Mouse (Mus musculus) neural tube, embryonic 11.5 days (tissue): ENCODE measurements around the gene Palm. TPM values are rescaled to one million over a fixed set of nuclear protein-coding genes. Genes with fewer than 3 reads are reported as not detected.

Experiments
- ATAC-seq: fragments of 200-750 bp; cut with Nextera tagmentation; 2 replicates; pipeline ENCODE4 v1.8.0; 2017; ENCODE audit warnings: moderate number of reproducible peaks, mild to moderate bottlenecking, moderate TSS enrichment, moderate library complexity; ENCODE audit not compliant: insufficient read depth, low FRiP score, low TSS enrichment
- DNase-seq: peaks from one replicate; pipeline ENCODE4 v3.0.0-alpha.2; 2015; ENCODE audit warnings: low spot score
- H3K27ac ChIP-seq: fragments of 300-500 bp; sonication (generic); 2 replicates; pipeline ENCODE4 v1.5.1; 2014; ENCODE audit warnings: low read depth, mild to moderate bottlenecking, low read length
- H3K27me3 ChIP-seq: fragments of 300-500 bp; sonication (generic); 2 replicates; pipeline ENCODE4 v1.6.1; 2014; ENCODE audit warnings: mild to moderate bottlenecking, low read length, mixed read lengths; ENCODE audit not compliant: control insufficient read depth, insufficient read depth
- H3K36me3 ChIP-seq: fragments of 300-500 bp; sonication (generic); 2 replicates; pipeline ENCODE4 v1.6.1; 2014; ENCODE audit warnings: mild to moderate bottlenecking, low read length, moderate library complexity, mixed read lengths; ENCODE audit not compliant: control insufficient read depth, insufficient read depth
- H3K4me1 ChIP-seq: fragments of 300-500 bp; sonication (generic); 2 replicates; pipeline ENCODE4 v1.6.1; 2014; ENCODE audit warnings: low read length, mixed read lengths; ENCODE audit not compliant: control insufficient read depth, insufficient read depth
- H3K4me2 ChIP-seq: fragments of 300-500 bp; sonication (generic); 2 replicates; pipeline ENCODE4 v1.6.1; 2014; ENCODE audit warnings: low read depth, mild to moderate bottlenecking, moderate library complexity
- H3K4me3 ChIP-seq: fragments of 300-500 bp; sonication (generic); 2 replicates; pipeline ENCODE4 v1.5.1; 2014; ENCODE audit warnings: low read depth, low read length
- H3K9ac ChIP-seq: fragments of 300-500 bp; sonication (generic); 2 replicates; pipeline ENCODE4 v1.6.1; 2014; ENCODE audit warnings: mild to moderate bottlenecking, low read length
- H3K9me3 ChIP-seq: fragments of 300-500 bp; sonication (generic); 2 replicates; pipeline ENCODE4 v1.6.1; 2016; ENCODE audit warnings: low read length; ENCODE audit not compliant: control insufficient read depth
- WGBS: fragments of 180-500 bp; shearing (Covaris S2); extraction: QIAGEN DNeasy Blood & Tissue Kit; methylation state at CpG from one replicate; pipeline ENCODE4 v1.1.7; 2014; 5-methylcytosine and 5-hydroxymethylcytosine counted together
- polyA plus RNA-seq: library from polyadenylated mRNA; unstranded; fragments of >200 nt; fragmentation: Nextera tagmentation; extraction: Ambion mirVana; gene quantifications from 2 replicates; pipeline ENCODE4 v1.2.1, GENCODE M21; 2014

Palm gene
- polyA plus RNA-seq, 1 experiment from 2014 or later, result 155 TPM

GRCm38 (mm10) chr10:79778006-79778405 lies 15.4 kb upstream of the Palm start:
- peaks cover 3% of the 10 kb centered on the region; the same call in 1 of the 2 replicates for H3K4me1 ChIP-seq
- no peak overlapping the region for H3K4me2 ChIP-seq
- 0 out of 2 replicates have a peak overlapping the region, but pooled peaks have one; percentile 0 for H3K4me3 ChIP-seq
- ATAC-seq (no peak), DNase-seq (no peak)
- 16% methylated on average over 15 of the region's 15 CpGs for WGBS
- peaks cover 34% of the 10 kb centered on the region for H3K27me3 ChIP-seq
- H3K9ac ChIP-seq, result no peak overlapping the region
- no peak overlapping the region for H3K27ac ChIP-seq
- no peaks in the 10 kb centered on the region for H3K9me3 ChIP-seq
- H3K36me3 ChIP-seq, result no peaks in the 10 kb centered on the region

GRCm38 (mm10) chr10:79779193-79779592 lies 14.2 kb upstream of the Palm start:
- Histone ChIP-seq H3K9me3 (no peaks in the 10 kb centered on the region), H3K27ac (no peak overlapping the region), H3K9ac (no peak overlapping the region), H3K4me3 (no peak overlapping the region), H3K36me3 (no peaks in the 10 kb centered on the region), H3K4me2 (no peak overlapping the region), H3K27me3 (peaks cover 36% of the 10 kb centered on the region), H3K4me1 (peaks cover 5% of the 10 kb centered on the region; the same call in 1 of the 2 replicates)
- ATAC-seq, result no peak
- DNase-seq, result no peak
- WGBS, result 19% methylated on average over 2 of the region's 2 CpGs

DNA sequence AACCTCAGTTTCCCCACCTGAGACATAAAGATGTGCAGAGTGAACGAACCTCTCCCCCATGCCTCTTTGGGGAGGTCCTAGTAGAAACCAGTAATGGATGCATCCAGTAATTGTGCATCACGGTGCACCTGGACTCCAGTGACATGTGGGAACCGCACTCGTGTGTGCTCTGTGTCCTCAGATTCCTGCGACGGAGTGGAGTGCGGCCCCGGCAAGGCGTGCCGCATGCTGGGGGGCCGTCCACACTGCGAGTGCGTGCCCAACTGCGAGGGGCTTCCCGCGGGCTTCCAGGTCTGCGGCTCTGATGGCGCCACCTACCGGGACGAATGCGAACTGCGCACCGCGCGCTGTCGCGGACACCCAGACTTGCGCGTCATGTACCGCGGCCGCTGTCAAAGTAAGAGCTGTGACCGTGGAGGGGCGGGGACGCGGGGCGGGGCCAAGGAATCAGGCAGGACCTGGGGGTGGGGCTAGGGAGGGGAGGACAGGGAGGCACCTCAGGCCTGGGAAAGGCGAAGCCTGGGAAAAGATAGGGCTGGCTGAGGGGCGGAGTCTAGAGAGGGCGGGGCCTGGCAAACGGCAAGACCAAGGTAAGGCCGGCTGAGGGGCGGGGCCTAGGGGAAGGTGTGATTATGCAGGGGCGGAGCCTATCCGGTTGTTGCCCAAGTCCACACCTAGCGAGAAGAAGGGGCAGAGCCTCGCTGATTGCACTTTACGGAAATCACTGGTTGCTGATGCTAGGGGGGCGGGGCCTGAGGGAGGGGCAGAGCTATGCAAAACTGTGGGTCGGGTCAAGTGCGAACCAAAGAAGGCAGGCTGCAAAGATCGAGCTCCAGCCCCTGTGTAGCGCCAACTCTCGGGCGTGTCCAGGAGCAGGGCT lies 13.3 kb upstream of the Palm start:
- H3K4me2 ChIP-seq, result peak overlapping the region; percentile 45
- H3K27me3 ChIP-seq, result peaks cover 37% of the 10 kb centered on the region
- whole genome bisulfite sequencing, result 2% methylated on average over 55 of the region's 55 CpGs
- H3K4me3 ChIP-seq, result peak overlapping the region; percentile 26
- no peaks in the 10 kb centered on the region for H3K36me3 ChIP-seq
- H3K27ac ChIP-seq, result 0 out of 2 replicates have a peak overlapping the region, but pooled peaks have one; percentile 20
- ATAC-seq, result peak; percentile 87
- peaks cover 8% of the 10 kb centered on the region; the same call in 1 of the 2 replicates for H3K4me1 ChIP-seq
- H3K9ac ChIP-seq, result no peak overlapping the region
- H3K9me3 ChIP-seq, result no peaks in the 10 kb centered on the region
- DNase-seq, result peak; percentile 96

DNA sequence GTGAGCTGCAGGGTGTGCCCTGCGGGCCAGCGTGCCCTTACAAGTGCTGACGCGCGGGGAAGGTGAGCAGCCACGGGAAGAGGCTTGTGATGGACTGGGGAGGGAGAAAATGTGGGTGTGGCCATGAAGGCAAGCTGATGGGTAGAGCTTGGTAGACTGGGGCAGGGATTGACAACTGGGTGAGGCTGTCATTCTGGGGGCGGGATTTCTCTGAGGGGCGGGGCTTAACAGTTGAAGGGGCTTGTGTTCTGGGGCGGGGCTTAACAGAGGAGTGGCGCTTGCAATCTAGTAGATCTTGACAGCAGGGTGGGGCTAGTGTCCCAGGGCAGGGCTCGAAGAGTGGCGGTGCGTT lies 12.7 kb upstream of the Palm start:
- H3K9me3 ChIP-seq, result no peaks in the 10 kb centered on the region
- peaks cover 8% of the 10 kb centered on the region; the same call in 1 of the 2 replicates for H3K4me1 ChIP-seq
- H3K27ac ChIP-seq, result 0 out of 2 replicates have a peak overlapping the region, but pooled peaks have one; percentile 20
- H3K4me3 ChIP-seq, result peak overlapping the region; percentile 26
- no peak overlapping the region for H3K9ac ChIP-seq
- DNase-seq (peak; percentile 63), ATAC-seq (no peak; the same call in 1 of the 2 replicates)
- WGBS, result 2% methylated on average over 13 of the region's 13 CpGs
- no peaks in the 10 kb centered on the region for H3K36me3 ChIP-seq
- peak overlapping the region; percentile 45 for H3K4me2 ChIP-seq
- H3K27me3 ChIP-seq, result peaks cover 37% of the 10 kb centered on the region

GRCm38 (mm10) chr10:79781139-79781538 lies 12.2 kb upstream of the Palm start:
- WGBS, result 34% methylated on average over 21 of the region's 21 CpGs
- Histone ChIP-seq H3K27me3 (peaks cover 37% of the 10 kb centered on the region), H3K27ac (no peak overlapping the region), H3K36me3 (no peaks in the 10 kb centered on the region), H3K4me3 (no peak overlapping the region), H3K4me1 (peaks cover 8% of the 10 kb centered on the region; the same call in 1 of the 2 replicates), H3K9me3 (no peaks in the 10 kb centered on the region), H3K9ac (no peak overlapping the region), H3K4me2 (peak overlapping the region; percentile 45)
- ATAC-seq (no peak), DNase-seq (no peak)

GRCm38 (mm10) chr10:79781956-79782355 lies 11.4 kb upstream of the Palm start:
- H3K36me3 ChIP-seq, result no peaks in the 10 kb centered on the region
- no peaks in the 10 kb centered on the region for H3K9me3 ChIP-seq
- ATAC-seq (no peak), DNase-seq (no peak)
- H3K4me3 ChIP-seq, result no peak overlapping the region
- H3K27me3 ChIP-seq, result peaks cover 34% of the 10 kb centered on the region
- H3K4me2 ChIP-seq, result no peak overlapping the region
- peaks cover 8% of the 10 kb centered on the region; the same call in 1 of the 2 replicates for H3K4me1 ChIP-seq
- no peak overlapping the region for H3K27ac ChIP-seq
- H3K9ac ChIP-seq, result no peak overlapping the region
- WGBS, result 42% methylated on average over 5 of the region's 5 CpGs

DNA sequence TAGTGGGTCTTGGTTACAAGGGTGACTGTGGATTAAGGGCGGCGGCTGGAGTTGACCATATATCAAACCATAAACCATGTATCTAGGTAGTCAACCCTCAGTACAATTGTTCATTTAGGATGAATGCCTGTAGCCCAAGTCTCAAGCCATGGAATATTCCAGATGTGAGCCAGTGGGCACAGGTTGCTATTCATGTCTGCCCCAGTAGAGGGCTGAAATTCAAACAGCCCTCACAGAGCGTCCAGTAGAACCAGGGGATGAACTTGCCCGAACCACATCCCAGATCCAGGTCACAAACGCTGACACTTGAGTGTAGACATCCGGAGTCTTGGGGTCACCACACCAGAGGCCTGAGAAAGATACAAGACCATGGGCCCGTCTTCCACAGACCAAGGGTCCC lies 10.3 kb upstream of the Palm start:
- WGBS, result 66% methylated on average over 7 of the region's 7 CpGs
- peaks cover 5% of the 10 kb centered on the region; the same call in 1 of the 2 replicates for H3K4me1 ChIP-seq
- no peaks in the 10 kb centered on the region for H3K9me3 ChIP-seq
- ATAC-seq (no peak), DNase-seq (no peak)
- no peaks in the 10 kb centered on the region for H3K36me3 ChIP-seq
- H3K27me3 ChIP-seq, result peaks cover 25% of the 10 kb centered on the region
- H3K4me3 ChIP-seq, result no peak overlapping the region
- no peak overlapping the region for H3K27ac ChIP-seq
- H3K9ac ChIP-seq, result no peak overlapping the region
- H3K4me2 ChIP-seq, result no peak overlapping the region

- DNase-seq, result peak; percentile 64
- Histone ChIP-seq H3K4me1 (0 out of 2 replicates have a peak, but pooled peaks cover 4% of the 10 kb centered on the region), H3K9me3 (no peaks in the 10 kb centered on the region), H3K4me3 (no peak overlapping the region), H3K36me3 (no peaks in the 10 kb centered on the region), H3K27me3 (peaks cover 15% of the 10 kb centered on the region), H3K4me2 (no peak overlapping the region), H3K27ac (no peak overlapping the region), H3K9ac (no peak overlapping the region)
- 38% methylated on average over 27 of the region's 27 CpGs for WGBS
- no peak for ATAC-seq
These were observed 9.2 kb upstream of the Palm start for GRCm38 (mm10) chr10:79783920-79784800.
